Mouse (Mus musculus) embryonic fibroblast, embryonic 13.5 days (primary cell): ENCODE measurements around the gene Sirpa.

ENCODE experiments used
- CTCF ChIP-seq: IDR thresholded peaks from 2 replicates; pipeline ENCODE4 v1.5.1; 2011; ENCODE audit warnings: mild to moderate bottlenecking, control low read depth, low read length, moderate library complexity, borderline replicate concordance; ENCODE audit not compliant: insufficient read depth
- POLR2A ChIP-seq: IDR thresholded peaks from 2 replicates; pipeline ENCODE4 v1.6.1; 2011; ENCODE audit warnings: low read depth, mild to moderate bottlenecking, control low read depth, low read length, moderate library complexity

GRCm38 (mm10) chr2:129544448-129544847 is 48.2 kb upstream of the Sirpa start:
- TF ChIP-seq CTCF (no peak), POLR2A (no peak)
